Mouse (Mus musculus): ENCODE results near the gene Ripply2.

The Ripply2 gene

DNA sequence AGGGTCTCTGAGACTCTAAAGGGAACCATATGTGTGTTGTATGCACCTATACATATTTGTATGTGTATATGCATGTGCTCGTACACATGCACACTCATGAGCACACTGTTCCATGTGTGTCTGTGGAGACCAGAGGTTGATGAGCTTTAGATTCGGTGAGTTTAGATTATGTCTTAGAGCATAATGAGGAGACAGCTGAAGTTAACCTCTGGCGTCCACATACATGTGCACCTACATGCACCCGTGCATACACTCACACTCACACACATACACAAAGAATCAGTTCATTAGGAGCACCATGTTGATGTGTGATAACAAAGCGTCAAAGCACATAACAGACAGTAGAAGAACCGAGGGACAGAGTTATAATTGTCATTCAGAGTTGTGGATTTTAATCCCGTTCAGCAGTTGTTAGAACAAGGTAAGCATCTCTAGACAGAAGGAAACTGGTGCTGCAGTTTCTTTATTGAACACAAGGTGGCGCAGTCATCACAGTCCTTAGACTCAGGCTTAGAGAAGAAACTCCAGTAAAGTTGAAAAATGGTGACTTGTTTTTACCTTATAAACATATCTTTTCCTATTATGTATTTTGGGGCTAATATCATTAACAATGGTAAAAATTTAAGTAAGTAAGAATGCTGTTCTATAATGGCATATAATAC lies 12.2 kb downstream of the Ripply2 start:
- DNase-seq: peak; percentile 79

GRCm38 (mm10) chr9:87032196-87032595 lies 16.9 kb downstream of the Ripply2 start:
- DNase-seq: no peak

DNA sequence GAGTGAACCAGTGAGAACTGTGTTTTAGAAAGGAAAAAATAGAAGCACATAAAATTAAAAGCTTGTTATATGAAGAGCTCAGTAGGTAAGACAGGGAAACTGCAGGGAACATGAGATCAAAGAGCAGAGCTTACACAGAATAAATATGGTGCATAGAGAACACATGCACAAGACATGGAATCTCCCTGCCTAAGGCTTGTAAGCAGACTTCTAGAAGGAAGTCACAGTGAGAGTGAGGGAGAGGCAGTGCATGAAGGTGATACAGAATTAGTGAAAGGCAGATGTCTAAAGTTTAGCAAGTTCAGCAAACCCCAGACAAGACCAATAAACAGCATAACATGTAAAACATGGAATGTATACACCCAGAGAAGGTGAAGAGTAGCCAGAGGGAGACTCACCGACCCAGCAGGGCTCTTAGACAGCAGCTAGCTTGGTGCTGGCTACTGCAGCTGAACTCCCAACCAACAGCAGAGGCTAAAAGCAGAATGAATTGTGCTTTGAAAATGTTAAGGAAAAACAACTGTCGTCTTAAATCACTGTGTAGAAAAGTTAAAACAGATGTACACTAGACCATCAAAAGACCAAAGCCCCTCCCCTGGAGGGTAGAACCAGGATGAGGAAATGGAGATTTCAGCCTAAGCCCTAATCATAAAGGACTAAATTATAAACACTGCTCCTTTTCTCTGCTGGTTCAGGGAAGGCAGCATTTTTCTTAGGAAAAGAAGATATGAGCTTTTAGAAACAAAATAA lies 19.7 kb downstream of the Ripply2 start:
- DNase-seq: no peak

GRCm38 (mm10) chr9:87049425-87049824 lies 34.1 kb downstream of the Ripply2 start:
- DNase-seq: no peak

GRCm38 (mm10) chr9:87055547-87056235 lies 40.4 kb downstream of the Ripply2 start:
- DNase-seq: no peak

DNA sequence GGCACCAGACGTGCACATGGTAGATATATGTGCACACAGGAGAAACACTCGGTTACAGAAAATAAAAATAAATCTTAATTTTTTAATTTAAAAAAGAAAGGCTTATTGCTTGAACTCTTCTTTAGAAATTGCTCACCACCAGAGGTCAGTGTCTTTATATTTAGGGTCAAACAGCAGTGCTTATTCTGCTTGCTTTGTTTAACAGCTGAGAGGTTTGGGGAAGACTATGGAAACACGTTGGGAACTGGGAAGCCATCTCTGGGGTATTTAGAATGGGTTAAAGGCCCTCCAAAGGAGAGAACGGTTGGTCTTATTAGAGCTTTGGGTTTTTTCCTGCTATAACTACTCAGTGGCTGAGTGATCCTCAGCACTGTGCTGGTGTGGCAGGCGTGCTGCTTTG lies 47.0 kb downstream of the Ripply2 start:
- no peak for DNase-seq

- no peak for DNase-seq
These were observed 52.8 kb downstream of the Ripply2 start for GRCm38 (mm10) chr9:87068160-87068559.

Measured in retina, postnatal 1 day (tissue).